Mouse (Mus musculus) kidney, adult 2 months (tissue): ENCODE measurements around the gene Brms1. TPM values are rescaled to one million over a fixed set of nuclear protein-coding genes. Genes with fewer than 3 reads are reported as not detected.

Experiments used
- DNase-seq: peaks from one replicate; pipeline ENCODE4 v3.0.0; 2021
- H3K27ac ChIP-seq: fragments of 200-500 bp; 2 replicates; pipeline ENCODE4 v1.5.1; 2012; ENCODE audit warnings: low read depth, low read length, control low read depth, inconsistent platforms; ENCODE audit not compliant: insufficient read depth
- H3K27me3 ChIP-seq: fragments of 200-500 bp; replicated peaks from 2 replicates; pipeline ENCODE4 v1.6.1; 2012; ENCODE audit warnings: mild to moderate bottlenecking, moderate library complexity, low read length, inconsistent platforms; ENCODE audit not compliant: control insufficient read depth, insufficient read depth
- H3K36me3 ChIP-seq: fragments of 200-500 bp; 2 replicates; pipeline ENCODE4 v1.6.1; 2012; ENCODE audit warnings: mild to moderate bottlenecking, moderate library complexity, low read length, inconsistent platforms; ENCODE audit not compliant: control insufficient read depth, insufficient read depth
- H3K4me1 ChIP-seq: fragments of 200-500 bp; 2 replicates; pipeline ENCODE4 v1.6.1; 2011; ENCODE audit warnings: low read length; ENCODE audit not compliant: control insufficient read depth, insufficient read depth
- H3K4me3 ChIP-seq: fragments of 200-500 bp; 2 replicates; pipeline ENCODE4 v1.5.1; 2011; ENCODE audit warnings: mild to moderate bottlenecking, low read depth, low read length, control low read depth; ENCODE audit not compliant: insufficient read depth
- CTCF ChIP-seq: fragments of 200-500 bp; conservative IDR thresholded peaks from 2 replicates; pipeline ENCODE4 v1.5.1; 2011; ENCODE audit warnings: low read depth, mild to moderate bottlenecking, control low read depth, low read length, moderate library complexity, mixed read lengths; ENCODE audit not compliant: insufficient read depth, insufficient read length
- POLR2A ChIP-seq: fragments of 200-500 bp; IDR thresholded peaks from one replicate; pipeline ENCODE4 v1.6.1; 2011; ENCODE audit warnings: low read depth, low read length, control low read depth
- WGBS: fragments of 180-500 bp; shearing (Covaris S2); methylation state at CpG from one replicate; pipeline ENCODE4 v1.1.7; 2018; 5-methylcytosine and 5-hydroxymethylcytosine counted together
- polyA plus RNA-seq: library from polyadenylated mRNA; depleted of rRNA; stranded (reverse); fragments of >200 nt; gene quantifications from 2 replicates; pipeline ENCODE4 v1.2.3, GENCODE M21; 2012

The Brms1 gene
- polyA plus RNA-seq, 1 experiment, result 38.7 TPM

DNA sequence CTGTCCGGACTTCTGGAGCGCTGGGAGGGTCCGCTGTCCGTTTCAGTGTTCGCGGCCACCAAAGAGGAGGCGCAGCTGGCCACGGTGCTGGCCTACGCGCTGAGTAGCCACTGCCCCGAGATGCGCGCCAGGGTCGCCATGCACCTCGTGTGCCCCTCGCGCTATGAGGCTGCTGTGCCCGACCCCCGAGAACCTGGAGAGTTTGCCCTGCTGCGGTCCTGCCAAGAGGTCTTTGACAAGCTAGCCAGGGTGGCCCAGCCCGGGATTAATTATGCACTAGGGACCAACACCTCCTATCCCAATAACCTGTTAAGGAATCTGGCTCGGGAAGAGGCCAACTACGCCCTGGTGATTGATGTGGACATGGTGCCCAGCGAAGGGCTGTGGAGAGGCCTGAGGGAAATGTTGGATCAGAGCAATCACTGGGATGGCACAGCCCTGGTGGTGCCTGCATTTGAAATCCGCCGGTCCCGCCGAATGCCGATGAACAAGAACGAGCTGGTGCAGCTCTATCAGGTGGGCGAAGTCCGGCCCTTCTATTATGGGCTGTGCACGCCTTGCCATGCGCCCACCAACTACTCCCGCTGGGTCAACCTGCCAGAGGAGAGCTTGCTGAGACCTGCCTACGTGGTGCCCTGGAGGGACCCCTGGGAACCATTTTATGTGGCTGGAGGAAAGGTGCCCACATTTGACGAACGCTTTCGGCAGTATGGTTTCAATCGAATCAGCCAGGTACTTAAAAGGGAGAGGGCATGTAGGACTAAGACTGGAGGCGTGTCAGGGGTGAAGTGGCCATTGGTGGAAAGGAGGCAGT, 1.6 kb upstream of the Brms1 start:
- WGBS, result 7% methylated on average over 41 of the region's 41 CpGs
- H3K27me3 ChIP-seq, result no peaks in the 10 kb centered on the region
- H3K4me1 ChIP-seq, result peaks cover 13% of the 10 kb centered on the region
- TF ChIP-seq CTCF, result no peak
- TF ChIP-seq POLR2A, result no peak
- H3K4me3 ChIP-seq, result peak overlapping the region; percentile 77
- peak; percentile 54 for DNase-seq
- H3K36me3 ChIP-seq, result no peaks in the 10 kb centered on the region
- H3K27ac ChIP-seq, result no peak overlapping the region; the same call in 1 of the 2 replicates

GRCm38 (mm10) chr19:5041588-5041987, 434 bp downstream of the Brms1 start:
- peaks cover 13% of the 10 kb centered on the region for H3K4me1 ChIP-seq

GRCm38 (mm10) chr19:5045531-5045930, 4.4 kb downstream of the Brms1 start:
- WGBS, result 79% methylated on average over 4 of the region's 4 CpGs
- H3K4me3 ChIP-seq, result no peak overlapping the region
- no peaks in the 10 kb centered on the region for H3K36me3 ChIP-seq
- no peak for DNase-seq
- peaks cover 4% of the 10 kb centered on the region; the same call in 1 of the 2 replicates for H3K4me1 ChIP-seq
- TF ChIP-seq CTCF, result no peak
- no peak for TF ChIP-seq POLR2A
- H3K27me3 ChIP-seq, result no peaks in the 10 kb centered on the region
- H3K27ac ChIP-seq, result no peak overlapping the region

More at GRCm38 (mm10) chr19:5041588-5041987, 434 bp downstream of the Brms1 start:
- 3% methylated on average over 16 of the region's 16 CpGs for WGBS
- TF ChIP-seq POLR2A (no peak), CTCF (no peak)
- H3K4me3 ChIP-seq, result peak overlapping the region; percentile 66
- DNase-seq, result no peak
- H3K27me3 ChIP-seq, result no peaks in the 10 kb centered on the region
- H3K27ac ChIP-seq, result no peak overlapping the region; the same call in 1 of the 2 replicates
- H3K36me3 ChIP-seq, result no peaks in the 10 kb centered on the region

GRCm38 (mm10) chr19:5048138-5049056, 7.2 kb downstream of the Brms1 start:
- no peak for DNase-seq
- H3K36me3 ChIP-seq, result no peaks in the 10 kb centered on the region
- no peak overlapping the region for H3K27ac ChIP-seq
- no peaks in the 10 kb centered on the region for H3K27me3 ChIP-seq
- H3K4me3 ChIP-seq, result no peak overlapping the region
- no peaks in the 10 kb centered on the region; the same call in 1 of the 2 replicates for H3K4me1 ChIP-seq
- TF ChIP-seq CTCF, result no peak
- no peak for TF ChIP-seq POLR2A
- WGBS, result 87% methylated on average over 14 of the region's 14 CpGs

DNA sequence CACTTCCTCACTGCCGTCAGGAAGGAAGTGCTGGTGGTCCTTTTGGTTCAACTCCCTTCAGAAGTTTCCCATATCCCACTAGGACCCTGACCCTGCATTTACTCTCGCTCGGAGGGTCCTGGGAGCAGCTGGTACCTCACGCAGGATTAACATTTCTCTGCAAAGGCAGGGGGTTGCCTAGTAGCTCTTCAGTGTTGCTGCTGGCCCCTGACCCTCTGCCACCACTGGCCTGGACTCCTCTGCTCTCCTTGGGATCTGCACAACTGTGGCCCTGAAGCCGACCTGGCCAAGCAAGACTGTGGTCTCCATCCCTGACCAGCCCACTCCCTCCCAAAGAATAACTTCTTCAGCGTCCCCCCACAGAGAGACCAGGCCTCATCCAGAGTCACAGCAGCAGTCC, 8.2 kb downstream of the Brms1 start:
- no peak for DNase-seq
- WGBS, result 89% methylated on average over 6 of the region's 6 CpGs
- TF ChIP-seq POLR2A (no peak), CTCF (no peak)
- no peaks in the 10 kb centered on the region; the same call in 1 of the 2 replicates for H3K4me1 ChIP-seq
- no peak overlapping the region for H3K4me3 ChIP-seq
- H3K36me3 ChIP-seq, result no peaks in the 10 kb centered on the region
- no peak overlapping the region for H3K27ac ChIP-seq
- H3K27me3 ChIP-seq, result no peaks in the 10 kb centered on the region

GRCm38 (mm10) chr19:5050047-5050905, 9.1 kb downstream of the Brms1 start, which contains the start of gene Rin1:
TSS of gene Rin1 (plus strand) at chr19:5050481.
- TF ChIP-seq POLR2A (no peak), CTCF (0 out of 2 replicates have a peak, but pooled peaks have one; percentile 11)

More at GRCm38 (mm10) chr19:5050047-5050905, 9.1 kb downstream of the Brms1 start, which contains the start of gene Rin1:
- H3K36me3 ChIP-seq, result no peaks in the 10 kb centered on the region
- DNase-seq, result peak; percentile 68
- WGBS, result 17% methylated on average over 14 of the region's 14 CpGs
- no peak within 1 kb of the TSS for H3K27ac ChIP-seq
- no peaks in the 10 kb centered on the region; the same call in 1 of the 2 replicates for H3K4me1 ChIP-seq
- H3K27me3 ChIP-seq, result no peaks in the 10 kb centered on the region
- peak within 1 kb of the TSS; percentile 43 for H3K4me3 ChIP-seq
